Mouse (Mus musculus): ENCODE measurements around the gene Apoa5. TPM values are rescaled to one million over a fixed set of nuclear protein-coding genes. Genes with fewer than 3 reads are reported as not detected.
A peak's percentile ranks its signal among the peaks of the same experiment; 100 is the strongest.

Apoa5 gene
- not detected for total RNA-seq (2021)

- DNase-seq (ENCODE audit: low spot score in 2 of 2) = no peak
- intact Hi-C loops (cut with DNase I) = no loop called here
Observed at GRCm38 (mm10) chr9:46268343-46268873, at the start of gene Apoa5. TSS of gene Apoa5 (plus strand) at chr9:46268633.

DNA sequence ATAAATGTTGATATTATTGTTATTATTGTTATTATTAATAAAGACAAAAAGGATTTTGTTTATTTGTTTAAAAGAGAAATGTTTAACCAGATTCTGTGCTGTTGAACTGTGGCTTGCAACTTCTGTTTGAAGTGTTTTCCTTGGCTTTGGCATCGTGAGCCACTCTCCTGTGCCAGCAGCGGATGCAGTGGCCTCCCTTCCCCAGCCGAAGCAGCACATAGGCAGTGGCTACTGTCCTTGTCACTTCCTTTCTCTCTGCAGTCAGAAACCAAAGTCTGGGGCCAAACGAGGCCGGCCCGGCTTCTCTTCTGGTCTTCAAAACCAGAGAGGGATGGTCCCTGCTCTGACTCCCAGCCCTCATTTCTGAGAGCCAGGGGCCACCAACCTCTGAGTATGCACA lies 45.3 kb upstream of the Apoa5 start:
- DNase-seq (ENCODE audit: low spot score in 2 of 2) = no peak
- intact Hi-C loops (cut with DNase I) = no loop called here

GRCm38 (mm10) chr9:46224101-46224500 lies 44.3 kb upstream of the Apoa5 start:
- no peak for DNase-seq (ENCODE audit: low spot score in 2 of 2)

DNA sequence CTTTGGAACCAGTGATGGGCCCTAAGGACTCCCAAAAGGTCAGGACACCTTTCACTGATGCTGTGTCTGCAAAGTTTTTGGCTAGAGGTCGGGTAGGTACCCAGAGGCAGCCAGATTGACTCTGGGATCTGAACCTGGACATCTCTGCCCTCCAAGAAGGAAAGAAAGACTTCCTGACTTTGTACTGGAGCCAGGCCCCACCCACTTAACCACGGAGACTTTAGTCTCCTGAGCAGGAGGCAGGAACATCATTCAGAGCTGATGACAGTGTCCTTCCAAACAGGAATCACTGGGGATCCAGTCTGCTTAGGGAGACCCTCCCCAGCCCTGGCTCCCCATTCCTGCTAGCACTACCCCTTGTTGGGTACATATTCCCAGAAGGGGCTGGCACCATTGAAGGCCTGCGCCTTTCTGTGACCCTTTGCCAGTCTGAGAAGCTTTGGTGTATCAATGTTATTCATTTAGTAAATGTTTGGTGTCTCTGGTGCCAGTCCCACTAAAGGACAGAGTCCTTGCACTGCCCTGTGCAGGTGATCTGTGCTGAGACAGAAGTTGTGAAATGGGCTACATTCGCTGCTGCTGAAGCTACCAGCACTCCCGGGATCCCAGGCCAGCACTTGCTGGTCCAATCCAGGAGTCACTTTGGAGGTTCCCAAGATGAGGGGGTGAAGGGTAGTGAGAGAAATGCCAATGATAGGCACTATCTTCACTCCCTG lies 43.3 kb upstream of the Apoa5 start:
- intact Hi-C loops (cut with DNase I) = no loop called here
- DNase-seq (ENCODE audit: low spot score in 2 of 2) = no peak

More at GRCm38 (mm10) chr9:46224101-46224500, 44.3 kb upstream of the Apoa5 start:
- intact Hi-C loops (cut with DNase I) = no loop called here

DNA sequence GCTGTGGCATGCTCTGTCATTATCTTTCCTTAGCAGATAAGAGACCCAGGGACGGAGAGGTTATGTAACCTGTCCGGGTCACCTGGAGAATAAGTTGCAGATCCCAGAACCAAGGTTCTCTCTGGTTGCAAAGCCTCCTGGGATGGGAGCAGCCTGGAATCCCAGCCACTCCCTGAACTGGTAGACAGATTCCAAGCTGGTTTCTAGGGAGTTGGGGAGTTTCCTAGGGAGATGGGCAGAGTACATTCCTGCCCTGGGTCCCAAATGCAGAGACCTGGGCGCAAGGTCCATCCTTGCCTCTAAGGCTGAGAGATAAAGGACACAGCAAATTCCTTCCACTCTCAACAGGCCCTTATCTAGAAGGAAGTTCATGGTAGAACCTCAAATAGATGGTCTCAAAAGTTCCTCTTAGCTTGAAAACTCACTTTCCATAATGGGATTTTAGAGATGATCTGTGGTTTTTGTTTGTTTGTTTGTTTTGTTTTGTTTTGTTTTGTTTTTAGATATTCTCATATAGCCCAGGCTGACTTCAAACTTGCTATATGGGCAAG lies 41.3 kb upstream of the Apoa5 start:
- DNase-seq (ENCODE audit: low spot score in 2 of 2) = no peak
- intact Hi-C loops (cut with DNase I) = no loop called here

GRCm38 (mm10) chr9:46228491-46228890 lies 39.9 kb upstream of the Apoa5 start, which contains the start of gene Apoa1:
TSS of gene Apoa1 (plus strand) at chr9:46228580.
- intact Hi-C loops (cut with DNase I) = no loop called here
- no peak for DNase-seq (ENCODE audit: low spot score in 2 of 2)

DNA sequence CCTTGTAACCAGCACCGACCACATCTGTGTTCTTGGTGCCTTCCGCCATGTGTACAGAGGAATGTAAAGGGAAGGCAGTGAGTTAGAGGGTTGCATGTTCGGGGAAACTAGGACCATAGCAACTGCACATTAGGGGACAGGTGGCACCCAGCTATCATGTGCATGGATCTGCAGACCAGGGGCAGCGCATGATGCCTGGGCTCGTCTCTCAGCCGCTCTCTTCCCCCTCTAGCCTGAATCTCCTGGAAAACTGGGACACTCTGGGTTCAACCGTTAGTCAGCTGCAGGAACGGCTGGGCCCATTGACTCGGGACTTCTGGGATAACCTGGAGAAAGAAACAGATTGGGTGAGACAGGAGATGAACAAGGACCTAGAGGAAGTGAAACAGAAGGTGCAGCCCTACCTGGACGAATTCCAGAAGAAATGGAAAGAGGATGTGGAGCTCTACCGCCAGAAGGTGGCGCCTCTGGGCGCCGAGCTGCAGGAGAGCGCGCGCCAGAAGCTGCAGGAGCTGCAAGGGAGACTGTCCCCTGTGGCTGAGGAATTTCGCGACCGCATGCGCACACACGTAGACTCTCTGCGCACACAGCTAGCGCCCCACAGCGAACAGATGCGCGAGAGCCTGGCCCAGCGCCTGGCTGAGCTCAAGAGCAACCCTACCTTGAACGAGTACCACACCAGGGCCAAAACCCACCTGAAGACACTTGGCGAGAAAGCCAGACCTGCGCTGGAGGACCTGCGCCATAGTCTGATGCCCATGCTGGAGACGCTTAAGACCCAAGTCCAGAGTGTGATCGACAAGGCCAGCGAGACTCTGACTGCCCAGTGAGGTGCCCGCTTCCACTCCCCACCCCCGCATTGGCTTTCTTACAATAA lies 38.6 kb upstream of the Apoa5 start:
- intact Hi-C loops (cut with DNase I) = no loop called here

DNA sequence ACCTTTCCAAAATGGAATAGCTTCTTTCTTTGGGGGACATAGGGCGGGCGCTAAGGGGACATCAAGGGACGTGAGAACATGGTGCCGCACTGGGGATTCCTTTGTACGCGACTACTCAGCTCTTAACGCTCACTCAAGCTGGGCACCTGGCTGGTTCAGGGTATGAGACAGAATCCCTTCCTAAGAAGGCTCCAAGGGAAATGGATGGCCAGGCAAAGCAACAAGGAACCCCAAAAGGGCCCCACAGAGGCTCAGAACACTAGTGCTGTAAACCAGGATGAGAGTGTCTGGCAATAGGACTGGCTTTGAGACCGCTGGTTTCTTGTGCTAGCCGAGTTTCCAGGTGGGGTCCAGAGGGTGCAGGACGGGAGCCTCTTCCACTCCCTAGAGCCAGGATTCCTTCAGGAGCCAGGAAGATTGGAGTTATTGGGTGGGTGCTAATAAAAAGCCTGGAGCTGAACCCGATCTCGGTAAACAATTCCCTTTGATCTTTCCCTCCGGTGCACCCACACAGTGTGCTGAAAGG lies 37.9 kb upstream of the Apoa5 start:
- no peak for DNase-seq (ENCODE audit: low spot score in 2 of 2)

More for the DNA sequence above, 38.6 kb upstream of the Apoa5 start:
- peak; percentile 90 to 92 for DNase-seq (ENCODE audit: low spot score in 2 of 2)

GRCm38 (mm10) chr9:46235196-46235595 lies 33.2 kb upstream of the Apoa5 start:
- intact Hi-C loops (cut with DNase I) = no loop called here
- no peak for DNase-seq (ENCODE audit: low spot score in 2 of 2)

More for the DNA sequence above, 37.9 kb upstream of the Apoa5 start:
- intact Hi-C loops (cut with DNase I) = no loop called here

GRCm38 (mm10) chr9:46235596-46235648 lies 33.0 kb upstream of the Apoa5 start, which contains the start of gene Apoc3:
TSS of gene Apoc3 (minus strand) at chr9:46235636.
- intact Hi-C loops (cut with DNase I) = no loop called here
- no peak for DNase-seq (ENCODE audit: low spot score in 2 of 2)

GRCm38 (mm10) chr9:46235649-46236048 lies 32.8 kb upstream of the Apoa5 start:
- no peak for DNase-seq (ENCODE audit: low spot score in 2 of 2)
- intact Hi-C loops (cut with DNase I) = no loop called here

- DNase-seq (ENCODE audit: low spot score in 2 of 2) = no peak
- intact Hi-C loops (cut with DNase I) = no loop called here
Observed at GRCm38 (mm10) chr9:46238850-46239249, 29.6 kb upstream of the Apoa5 start.

- DNase-seq (ENCODE audit: low spot score in 2 of 2) = no peak
- intact Hi-C loops (cut with DNase I) = no loop called here
Observed at GRCm38 (mm10) chr9:46240526-46241153, 27.8 kb upstream of the Apoa5 start, which contains the start of gene Apoa4. TSS of gene Apoa4 (plus strand) at chr9:46240696.

DNA sequence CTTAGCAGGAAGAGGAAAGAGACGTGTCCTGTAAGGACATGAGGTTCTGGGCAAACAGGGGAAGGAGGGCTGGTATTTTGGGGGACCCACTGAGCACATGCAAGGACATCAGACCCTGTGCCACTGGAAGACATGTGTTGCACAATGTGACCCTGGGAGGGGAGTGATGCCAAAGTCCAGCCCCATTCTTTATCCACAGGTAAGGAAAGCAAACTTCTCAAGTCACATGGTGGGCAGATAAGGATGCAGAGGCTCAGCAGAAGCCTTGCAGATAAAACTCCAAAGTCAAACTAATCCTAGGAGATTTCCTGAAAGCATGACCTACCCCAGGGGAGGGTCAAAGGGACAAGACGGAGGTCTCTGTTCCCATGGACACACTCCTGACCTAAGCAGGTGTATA lies 26.6 kb upstream of the Apoa5 start:
- DNase-seq (ENCODE audit: low spot score in 2 of 2) = no peak
- intact Hi-C loops (cut with DNase I) = no loop called here

GRCm38 (mm10) chr9:46243122-46243521 lies 25.3 kb upstream of the Apoa5 start:
- no peak for DNase-seq (ENCODE audit: low spot score in 2 of 2)
- intact Hi-C loops (cut with DNase I) = no loop called here

DNA sequence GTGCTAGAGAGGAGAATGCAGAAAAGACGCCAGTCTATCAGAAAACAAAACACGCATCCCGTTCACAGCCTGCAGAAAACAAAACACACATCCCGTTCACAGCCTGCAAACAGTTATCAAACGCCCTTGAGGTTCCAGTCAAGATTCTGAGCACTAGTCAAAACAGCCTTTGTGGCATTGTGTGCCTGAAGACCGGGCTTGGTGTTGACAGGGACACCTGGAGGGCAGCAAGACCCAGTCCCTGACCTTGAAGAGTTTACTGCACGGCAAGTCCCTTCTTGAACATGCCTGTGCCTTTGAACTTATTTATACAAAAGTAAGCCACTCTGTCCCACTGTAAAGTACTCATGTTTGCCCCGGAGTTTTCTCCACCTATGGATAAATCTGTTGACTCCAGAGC lies 24.8 kb upstream of the Apoa5 start:
- intact Hi-C loops (cut with DNase I) = no loop called here
- no peak for DNase-seq (ENCODE audit: low spot score in 2 of 2)

DNA sequence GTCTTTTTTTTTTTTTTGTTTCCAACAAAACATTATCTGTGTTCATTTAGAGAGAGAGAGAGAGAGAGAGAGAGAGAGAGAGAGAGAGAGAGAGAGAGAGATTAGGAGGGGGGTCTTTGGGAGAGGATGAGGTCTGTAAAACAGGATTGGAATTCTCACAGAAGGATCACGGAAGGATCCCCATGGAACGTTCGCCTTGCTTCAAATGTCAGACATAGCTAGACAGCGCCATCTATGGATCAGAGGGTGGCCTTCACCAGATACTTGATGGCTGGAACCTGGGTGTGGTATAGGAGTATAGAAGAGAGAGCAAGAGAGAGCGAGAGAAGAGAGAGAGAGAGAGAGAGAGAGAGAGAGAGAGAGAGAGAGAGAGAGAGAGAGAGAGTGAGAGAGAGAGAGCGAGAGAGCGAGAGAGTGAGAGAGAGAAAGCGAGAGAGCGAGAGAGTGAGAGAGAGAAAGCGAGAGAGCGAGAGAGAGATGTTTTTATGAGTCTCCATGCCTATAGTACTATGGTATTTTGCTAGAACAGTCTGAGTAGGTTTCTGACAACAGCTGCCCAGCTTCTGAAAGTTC lies 21.6 kb upstream of the Apoa5 start:
- peak; percentile 45 to 46 for DNase-seq (ENCODE audit: low spot score in 2 of 2)
- intact Hi-C loops (cut with DNase I) = loop anchor here (2.0 to 5.0 kb wide), 2 partner anchors 55 to 244 kb away; no protein-coding TSS in a partner anchor

DNA sequence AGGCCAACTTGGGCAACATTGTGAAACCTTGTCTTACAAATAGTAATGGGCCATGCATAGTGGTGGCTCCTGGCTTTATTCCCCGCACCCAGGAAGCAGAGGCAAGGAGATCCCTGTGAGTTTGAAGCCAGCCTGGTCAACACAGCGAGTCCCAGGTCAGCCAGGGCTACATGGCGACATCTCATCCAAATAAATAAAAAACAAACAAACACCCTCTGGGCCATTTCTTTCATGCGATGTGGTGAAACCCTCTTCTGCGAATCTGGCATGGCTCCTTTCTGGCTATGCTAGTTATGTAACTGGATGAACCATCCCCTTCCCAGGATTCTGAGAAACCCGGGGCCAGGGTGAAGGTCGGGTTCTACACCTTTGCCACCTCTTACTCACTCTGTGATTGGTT lies 12.3 kb upstream of the Apoa5 start:
- DNase-seq (ENCODE audit: low spot score in 2 of 2) = no peak
- intact Hi-C loops (cut with DNase I) = no loop called here

DNA sequence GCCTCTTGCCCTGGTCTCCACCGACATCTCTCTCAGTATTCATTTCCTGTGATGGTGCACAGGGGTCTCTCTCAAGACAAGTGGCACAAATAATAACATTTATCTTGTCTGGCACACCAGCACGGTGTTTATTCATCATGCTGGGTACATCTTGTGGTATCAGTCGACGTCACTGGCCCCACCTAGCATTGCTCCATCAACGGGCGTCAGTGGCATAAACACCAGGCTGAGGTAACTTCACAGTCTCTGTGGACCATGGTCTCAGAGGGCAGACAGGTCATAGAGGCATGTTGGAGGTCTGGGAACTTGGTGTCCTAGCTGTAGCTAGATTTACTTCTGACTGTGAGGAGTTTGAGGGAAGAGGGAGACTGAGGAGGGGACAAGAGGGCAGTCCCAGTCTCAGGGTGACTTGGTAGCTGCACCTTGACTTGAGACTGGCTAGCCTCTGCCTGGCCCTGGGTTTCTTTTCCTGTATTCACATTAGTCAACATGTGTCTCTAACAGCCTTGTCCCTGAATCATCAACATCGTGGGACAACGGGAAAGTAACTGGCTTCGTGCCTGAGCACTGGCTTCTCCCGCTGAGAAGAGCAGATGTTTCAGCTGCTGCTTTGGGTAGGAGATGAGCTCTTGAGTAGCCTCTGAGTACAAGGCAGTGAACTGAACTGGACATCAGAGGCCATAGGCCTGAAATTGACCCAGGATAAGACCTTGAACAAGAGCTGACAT lies 11.6 kb upstream of the Apoa5 start:
- intact Hi-C loops (cut with DNase I) = no loop called here
- no peak for DNase-seq (ENCODE audit: low spot score in 2 of 2)
